Mouse (Mus musculus) T-helper 17 cell (primary cell): ENCODE data around the gene Gm10130.
"Not testable (repeated sequence)": the region's sequence is repeated elsewhere in the genome, so short reads cannot be mapped to it uniquely, and the experiment has no call there.

ENCODE experiments used
- in situ Hi-C, 2 experiments: fragments of 300-600 bp; cut with MboI, MseI; formaldehyde crosslinking; loops; 1 replicate in 1 of 2; 2 replicates in 1 of 2; pipeline ENCODE4 v1.15.1; 2025; ENCODE audit warnings: high pct_unique_total_duplicates in 2 of 2

Gm10130 gene

GRCm38 (mm10) chr2:150323402-150323801, at the start of gene Gm10130:
Gene Gm10130, plus strand, starts transcription at chr2:150323702.
- in situ Hi-C loops, result loop anchor here in 1 of 2 experiments (25.0 kb wide), 1 partner anchor 1461 kb away; the partner anchor contains the start of gene 9230104L09Rik

- in situ Hi-C loops, result loop anchor here in 1 of 2 experiments (10.0 kb wide), 1 partner anchor 949 kb away; no protein-coding TSS in a partner anchor
Observed at GRCm38 (mm10) chr2:150293669-150294068, 29.8 kb upstream of the Gm10130 start.

DNA sequence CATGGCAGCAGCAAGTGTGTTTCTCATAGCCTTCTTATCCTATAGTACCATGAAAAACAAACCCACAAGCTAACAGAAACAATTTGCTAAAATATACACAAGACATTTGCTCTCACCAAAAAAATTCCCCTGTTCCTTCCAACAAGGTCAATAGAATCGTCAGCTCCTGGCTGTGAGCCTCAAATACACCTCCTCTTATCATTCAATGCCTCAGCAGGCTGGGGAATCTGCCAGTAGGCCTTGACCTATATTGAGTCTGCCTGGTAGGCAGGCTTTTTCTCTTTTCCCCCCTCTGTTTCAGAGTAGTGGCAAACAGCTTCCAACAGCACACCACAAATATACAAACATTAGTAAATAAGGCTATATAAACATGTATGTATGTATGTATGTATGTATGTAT, 24.4 kb upstream of the Gm10130 start:
- in situ Hi-C loops, result loop anchor here in 1 of 2 experiments (10.0 kb wide), 1 partner anchor 954 kb away; no protein-coding TSS in a partner anchor

DNA sequence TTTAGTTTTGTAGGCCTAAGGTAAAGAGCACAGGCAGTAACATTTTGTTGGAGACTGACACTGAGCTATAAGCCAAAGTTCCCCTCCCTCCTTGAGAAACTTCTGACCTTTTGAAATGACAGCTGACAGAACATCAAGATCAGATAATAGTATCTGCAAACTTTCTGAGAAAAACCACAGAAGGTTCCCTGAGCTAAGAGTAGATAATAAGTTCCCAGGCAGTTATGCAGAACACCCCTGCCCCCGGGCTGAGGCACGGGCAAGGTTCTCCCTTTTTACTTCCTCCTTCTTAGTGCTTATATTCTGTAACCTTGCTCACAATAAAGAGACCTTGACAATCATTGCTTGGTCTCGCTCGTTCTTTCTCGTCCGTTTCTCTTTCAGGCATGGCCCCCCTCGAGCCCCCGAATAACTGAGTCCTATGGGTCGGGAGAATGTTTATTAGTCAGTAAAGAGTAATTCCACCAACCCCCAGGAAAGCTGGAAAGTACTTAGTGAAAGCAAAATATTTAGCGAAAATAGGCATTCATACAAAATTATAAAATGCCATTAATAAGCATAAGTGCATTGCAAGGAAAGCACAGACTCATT, 16.2 kb upstream of the Gm10130 start:
- in situ Hi-C loops, result loop anchor here in 1 of 2 experiments (25.0 kb wide), 1 partner anchor 1445 kb away; the partner anchor contains the start of gene 9230104L09Rik

GRCm38 (mm10) chr2:150310952-150311884, 12.3 kb upstream of the Gm10130 start:
- in situ Hi-C loops, result loop anchor here in 1 of 2 experiments (5.0 to 25.0 kb wide), 3 partner anchors 51 to 1449 kb away; partner anchors contain the start of genes 3300002I08Rik and 9230104L09Rik

GRCm38 (mm10) chr2:150316140-150316539, 7.4 kb upstream of the Gm10130 start:
- in situ Hi-C loops, result loop anchor here (5.0 to 25.0 kb wide), 3 partner anchors 46 to 1454 kb away; partner anchors contain the start of genes 3300002I08Rik (in 1 of the 2) and 9230104L09Rik (in 1 of the 2)

GRCm38 (mm10) chr2:150318973-150319372, 4.5 kb upstream of the Gm10130 start:
- in situ Hi-C loops, result loop anchor here (5.0 to 25.0 kb wide), 3 partner anchors 43 to 1457 kb away; partner anchors contain the start of genes 3300002I08Rik (in 1 of the 2) and 9230104L09Rik (in 1 of the 2)

- in situ Hi-C loops, result not testable (repeated sequence)
Observed at GRCm38 (mm10) chr2:150357136-150357535, 33.6 kb downstream of the Gm10130 start.

GRCm38 (mm10) chr2:150362113-150362877, 38.8 kb downstream of the Gm10130 start, which contains the start of gene 3300002I08Rik:
Gene 3300002I08Rik, minus strand, starts transcription at chr2:150362765.
- in situ Hi-C loops, result loop anchor here (5.0 kb wide), 2 partner anchors 45 to 50 kb away; no protein-coding TSS in a partner anchor

DNA sequence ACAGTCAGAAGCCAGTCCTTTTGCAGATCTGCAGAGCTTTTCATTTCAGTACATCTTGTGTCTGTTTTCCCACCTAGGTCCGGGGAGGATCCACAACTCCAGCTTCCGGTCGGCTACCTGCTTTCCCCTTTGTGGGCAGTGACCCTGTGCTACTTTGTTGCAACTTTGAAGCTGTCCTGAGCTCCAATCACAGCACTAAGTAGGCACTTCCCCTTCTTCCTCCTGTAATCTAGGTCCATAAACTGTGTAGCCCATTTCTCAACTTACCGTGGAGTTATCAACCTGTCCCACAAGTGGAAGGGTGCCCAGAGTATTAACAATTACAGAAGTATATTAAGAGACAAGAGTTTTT, 39.4 kb downstream of the Gm10130 start:
- in situ Hi-C loops, result loop anchor here (5.0 kb wide), 2 partner anchors 46 to 51 kb away; no protein-coding TSS in a partner anchor

- in situ Hi-C loops, result not testable (repeated sequence)
Observed at GRCm38 (mm10) chr2:150385553-150386106, 62.1 kb downstream of the Gm10130 start.

- in situ Hi-C loops, result no loop called here
Observed at GRCm38 (mm10) chr2:150390198-150390597, 66.7 kb downstream of the Gm10130 start.

GRCm38 (mm10) chr2:150412146-150412545, 88.6 kb downstream of the Gm10130 start:
- in situ Hi-C loops, result loop anchor here in 1 of 2 experiments (5.0 kb wide), 1 partner anchor 175 kb away; no protein-coding TSS in a partner anchor
